Mouse (Mus musculus): ENCODE measurements around the gene Wdr26. TPM values are rescaled to one million over a fixed set of nuclear protein-coding genes. Genes with fewer than 3 reads are reported as not detected.

Wdr26 gene
- polyA plus RNA-seq, 1 experiment from 2014 or later: 137 TPM

DNA sequence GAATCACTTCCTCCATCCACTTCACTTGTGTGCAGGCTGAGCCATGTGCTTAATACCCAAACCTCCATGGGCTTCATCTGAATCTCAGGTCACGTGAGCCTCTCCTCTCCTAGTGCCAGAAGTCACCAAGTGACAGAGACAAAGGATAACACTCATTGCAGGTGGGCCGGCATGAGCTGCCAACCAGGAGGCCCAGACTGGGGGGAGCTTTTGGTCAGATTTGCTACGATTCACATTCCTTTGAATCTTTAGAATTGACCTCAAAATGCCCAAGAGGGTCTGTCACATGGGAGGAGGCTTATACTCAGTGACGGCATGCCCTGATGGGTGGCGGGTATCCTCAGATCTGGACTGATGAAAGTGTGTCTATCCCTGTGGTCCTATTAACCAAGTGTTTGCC is 16.8 kb upstream of the Wdr26 start:
- 92% methylated on average over 5 of the region's 5 CpGs for WGBS (ENCODE audit: missing documents)
- Histone ChIP-seq H3K4me3 (ENCODE audit: inconsistent target) (no peak overlapping the region), H3K27ac (peak overlapping the region; percentile 81), H3K36me3 (ENCODE audit: inconsistent target) (no peaks in the 10 kb centered on the region), H3K79me2 (ENCODE audit: inconsistent target) (peaks cover 6% of the 10 kb centered on the region; the same call in 1 of the 2 replicates)

DNA sequence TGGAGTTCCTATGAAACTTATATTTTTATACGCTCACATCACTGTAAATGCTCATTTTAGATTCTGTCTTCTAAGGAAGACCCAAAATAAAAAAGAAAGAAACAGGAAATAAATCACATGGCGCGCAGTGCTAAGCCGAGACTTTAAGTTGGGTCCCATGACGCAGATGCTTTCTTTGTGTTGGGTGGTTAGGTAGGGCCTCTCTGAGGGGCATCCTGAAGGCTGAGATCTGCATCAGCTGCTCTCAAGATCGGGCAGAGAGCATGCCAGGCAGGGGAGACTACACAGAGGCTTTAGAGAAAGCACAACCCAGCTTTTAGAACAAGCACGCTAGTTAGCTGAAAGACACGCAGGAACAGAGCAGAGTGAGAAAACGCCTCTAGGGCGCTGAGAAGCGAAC is 16.0 kb upstream of the Wdr26 start:
- Histone ChIP-seq H3K36me3 (ENCODE audit: inconsistent target) (no peaks in the 10 kb centered on the region), H3K27ac (peak overlapping the region; percentile 81), H3K79me2 (ENCODE audit: inconsistent target) (no peaks in the 10 kb centered on the region), H3K4me3 (ENCODE audit: inconsistent target) (no peak overlapping the region)
- 75% methylated on average over 10 of the region's 11 CpGs for WGBS (ENCODE audit: missing documents)

DNA sequence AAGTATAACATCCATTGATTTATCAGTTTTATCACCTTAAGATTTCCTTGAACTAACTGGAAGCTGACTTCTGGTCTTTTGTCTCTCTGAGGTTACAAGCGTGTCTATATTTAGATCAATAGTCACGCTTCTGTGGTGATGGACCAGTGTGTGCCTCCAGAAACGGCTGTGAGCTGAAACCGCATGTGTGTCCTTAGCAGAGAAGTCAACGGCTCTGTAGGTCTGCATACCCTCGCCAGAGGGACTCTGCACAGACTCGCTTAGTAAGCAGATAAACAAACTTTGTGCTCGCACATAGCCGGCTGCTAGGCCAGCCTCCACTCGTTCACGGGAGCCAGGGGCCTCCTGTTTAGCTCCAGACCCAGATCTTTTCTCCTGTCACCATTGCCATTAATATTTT is 15.0 kb upstream of the Wdr26 start:
- Histone ChIP-seq H3K79me2 (ENCODE audit: inconsistent target) (no peaks in the 10 kb centered on the region), H3K36me3 (ENCODE audit: inconsistent target) (no peaks in the 10 kb centered on the region), H3K27ac (peak overlapping the region; percentile 81), H3K4me3 (ENCODE audit: inconsistent target) (no peak overlapping the region)
- 8% methylated on average over 11 of the region's 11 CpGs for WGBS (ENCODE audit: missing documents)

DNA sequence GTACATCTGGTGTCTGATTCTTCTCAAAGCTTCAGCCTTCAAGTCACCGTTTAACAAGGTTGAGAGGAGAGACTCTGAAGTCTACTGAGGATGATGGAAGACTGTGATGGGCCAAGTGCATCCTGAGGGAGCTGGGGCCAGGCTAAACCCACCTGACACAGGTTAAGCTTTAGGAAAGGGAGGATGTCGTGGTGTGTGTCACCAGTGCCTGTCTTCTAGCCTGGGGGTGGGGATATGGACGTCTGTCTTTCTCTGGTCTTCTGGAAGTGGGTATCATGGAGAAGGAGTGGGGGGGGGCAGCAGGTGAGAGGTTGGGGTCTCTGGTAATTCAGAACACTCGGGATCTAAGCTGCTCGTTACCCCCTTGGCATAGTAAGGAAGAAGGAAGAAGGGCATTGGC is 13.5 kb upstream of the Wdr26 start:
- H3K27ac ChIP-seq: no peak overlapping the region
- no peaks in the 10 kb centered on the region for H3K79me2 ChIP-seq (ENCODE audit: inconsistent target)
- no peak overlapping the region for H3K4me3 ChIP-seq (ENCODE audit: inconsistent target)
- H3K36me3 ChIP-seq (ENCODE audit: inconsistent target): no peaks in the 10 kb centered on the region
- WGBS (ENCODE audit: missing documents): 92% methylated on average over 5 of the region's 5 CpGs

DNA sequence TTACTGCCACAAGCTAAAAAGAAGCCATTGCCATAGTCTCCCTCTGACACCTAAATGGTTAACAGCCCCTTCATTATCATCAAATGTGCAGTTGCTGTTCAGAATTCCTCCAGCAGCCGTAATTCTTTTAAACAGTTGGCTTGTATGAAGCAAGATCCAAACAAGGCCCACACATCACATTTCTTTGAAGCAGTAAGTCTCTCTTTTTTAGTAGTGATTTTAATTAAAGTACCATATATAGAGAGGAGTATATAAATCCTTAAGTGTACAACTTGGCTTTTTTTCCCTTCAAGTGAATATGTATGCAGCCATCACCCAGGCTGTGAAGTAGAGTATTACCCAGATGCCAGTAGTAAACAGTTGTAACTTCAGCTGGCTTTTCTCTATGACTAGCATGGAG is 10.2 kb upstream of the Wdr26 start:
- no peak overlapping the region for H3K27ac ChIP-seq
- no peak overlapping the region for H3K4me3 ChIP-seq (ENCODE audit: inconsistent target)
- H3K79me2 ChIP-seq (ENCODE audit: inconsistent target): no peaks in the 10 kb centered on the region
- WGBS (ENCODE audit: missing documents): 100% methylated on average over 1 of the region's 1 CpGs
- H3K36me3 ChIP-seq (ENCODE audit: inconsistent target): no peaks in the 10 kb centered on the region

DNA sequence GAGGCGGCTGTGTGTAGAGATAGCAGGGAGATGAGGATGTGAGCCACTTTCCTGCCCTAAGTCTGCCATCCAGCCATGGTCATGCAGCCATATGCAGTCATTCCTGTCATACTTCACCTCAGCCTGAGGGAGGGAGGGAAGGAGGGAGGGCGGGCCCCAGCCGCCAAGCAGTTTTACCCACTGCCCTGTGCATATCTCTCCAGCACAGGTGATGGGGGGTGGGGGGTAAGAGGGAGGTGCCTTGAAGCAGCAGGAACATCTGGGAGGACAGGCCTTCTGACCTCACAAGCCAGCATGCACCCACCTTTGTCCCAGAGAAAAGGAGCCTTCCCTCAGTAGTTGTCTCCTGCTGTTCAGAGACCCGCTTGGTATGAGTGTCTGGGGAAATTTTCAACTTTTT is 4.5 kb upstream of the Wdr26 start:
- Histone ChIP-seq H3K79me2 (ENCODE audit: inconsistent target) (peaks cover 41% of the 10 kb centered on the region), H3K36me3 (ENCODE audit: inconsistent target) (no peaks in the 10 kb centered on the region), H3K4me3 (ENCODE audit: inconsistent target) (no peak overlapping the region), H3K27ac (no peak overlapping the region)
- 94% methylated on average over 4 of the region's 4 CpGs for WGBS (ENCODE audit: missing documents)

DNA sequence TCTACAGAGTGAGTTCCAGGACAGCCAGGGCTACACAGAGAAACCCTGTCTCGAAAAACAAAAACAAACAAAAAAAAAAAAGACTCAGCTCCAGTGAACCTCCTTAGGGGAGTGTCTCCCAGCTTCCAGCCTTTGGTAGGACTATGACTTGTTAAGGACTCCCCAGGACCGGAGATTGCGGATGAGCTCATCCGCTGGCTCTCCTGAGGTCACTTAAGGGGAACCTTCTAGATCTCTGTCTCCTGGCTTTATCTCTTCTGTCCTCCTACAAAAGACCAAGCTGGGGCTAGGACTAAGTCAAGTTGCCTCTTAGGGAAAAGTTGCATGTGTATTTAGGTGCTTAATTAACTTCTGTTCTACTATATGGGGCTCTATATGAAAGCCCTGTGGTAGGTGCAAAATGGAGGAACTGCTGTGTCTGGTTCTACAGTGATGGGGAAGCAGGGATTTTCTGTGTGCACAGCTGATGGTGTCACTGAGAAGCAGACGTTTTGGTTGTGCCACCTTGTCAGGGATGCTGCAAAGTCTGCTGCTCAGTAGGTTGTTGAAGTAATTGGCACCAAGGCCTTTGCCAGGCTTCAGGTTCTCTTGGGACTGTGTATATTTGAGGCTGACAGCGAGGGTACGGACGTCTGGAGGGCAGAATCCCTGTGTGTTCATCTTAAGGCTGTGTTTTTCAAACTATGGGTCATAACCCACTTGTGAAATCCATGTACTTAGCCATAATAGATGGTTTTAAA is 2.7 kb upstream of the Wdr26 start:
- WGBS (ENCODE audit: missing documents): 86% methylated on average over 8 of the region's 8 CpGs
- H3K27ac ChIP-seq: no peak overlapping the region
- H3K79me2 ChIP-seq (ENCODE audit: inconsistent target): peaks cover 57% of the 10 kb centered on the region
- no peak overlapping the region for H3K4me3 ChIP-seq (ENCODE audit: inconsistent target)
- H3K36me3 ChIP-seq (ENCODE audit: inconsistent target): no peaks in the 10 kb centered on the region

DNA sequence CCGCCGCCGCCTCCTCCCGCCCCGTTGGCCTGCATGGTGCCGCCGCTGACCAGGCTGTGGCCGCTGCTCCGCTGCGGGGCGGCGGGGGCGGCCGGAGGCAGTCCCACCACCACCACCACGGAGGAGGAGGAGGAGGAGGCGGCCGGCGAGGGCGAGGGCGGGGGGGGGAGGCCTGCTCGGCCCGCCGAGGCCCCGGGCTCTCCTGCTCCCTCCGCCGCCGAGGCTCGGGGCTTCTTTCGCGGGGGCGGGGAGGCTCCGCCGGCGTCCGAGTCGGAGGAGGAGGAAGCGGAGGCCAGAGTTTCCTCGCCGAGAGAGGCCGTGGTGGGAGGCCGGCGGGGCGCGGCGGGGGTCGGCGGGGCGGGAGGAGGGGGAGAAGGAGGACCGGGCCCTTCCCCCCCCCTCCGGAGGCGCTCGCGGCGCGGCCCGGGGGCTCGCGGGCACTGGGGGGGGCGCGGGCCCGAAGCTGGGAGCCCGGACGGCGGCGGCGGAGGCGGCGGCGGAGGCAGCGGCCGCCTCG is 340 bp downstream of the Wdr26 start:
- H3K36me3 ChIP-seq (ENCODE audit: inconsistent target): peaks cover 14% of the 10 kb centered on the region
- H3K27ac ChIP-seq: no peak overlapping the region
- H3K79me2 ChIP-seq (ENCODE audit: inconsistent target): peaks cover 84% of the 10 kb centered on the region
- no peak overlapping the region for H3K4me3 ChIP-seq (ENCODE audit: inconsistent target)
- WGBS (ENCODE audit: missing documents): 0% methylated on average over 15 of the region's 72 CpGs

DNA sequence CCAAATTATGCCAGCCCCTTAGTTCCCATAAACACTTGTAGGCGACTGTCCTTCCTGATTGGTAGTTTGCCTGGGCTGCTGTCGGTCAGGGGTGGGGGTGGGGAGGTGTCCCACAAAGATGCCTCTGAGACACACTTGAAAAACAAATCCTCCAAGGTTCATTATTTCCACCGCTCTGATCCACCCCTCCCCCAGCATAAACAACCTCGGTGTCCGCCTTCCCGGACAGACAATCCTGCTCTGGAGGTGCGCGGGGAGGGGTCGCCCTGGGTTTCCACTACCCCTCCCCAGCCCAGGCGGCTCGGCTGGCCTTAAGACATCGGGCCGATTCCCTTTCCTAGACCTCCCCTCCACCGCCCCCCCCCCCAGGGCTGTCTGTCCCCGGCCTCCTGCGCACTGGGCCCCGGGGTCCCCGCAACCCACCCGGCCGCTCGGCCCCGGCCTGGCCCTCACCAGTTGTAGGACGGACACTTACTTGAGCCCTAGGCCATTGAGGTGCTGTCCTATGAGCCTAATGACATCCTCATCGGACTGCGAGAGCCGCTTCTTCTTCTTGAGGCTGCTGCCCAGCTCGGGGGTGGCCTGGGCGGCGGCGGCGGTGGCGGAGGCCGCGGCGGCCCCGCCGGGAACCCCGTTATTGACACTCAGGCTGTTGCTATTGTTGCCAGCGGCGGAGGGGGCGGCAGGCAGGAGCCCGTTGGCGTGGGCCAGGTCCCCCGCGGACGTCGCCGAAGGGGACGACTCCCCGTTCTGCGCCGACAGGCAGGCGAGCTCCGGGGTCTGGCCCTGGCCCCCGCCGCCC is 999 bp downstream of the Wdr26 start:
- Histone ChIP-seq H3K4me3 (ENCODE audit: inconsistent target) (peak overlapping the region; percentile 58), H3K27ac (peak overlapping the region; percentile 85), H3K36me3 (ENCODE audit: inconsistent target) (peaks cover 20% of the 10 kb centered on the region), H3K79me2 (ENCODE audit: inconsistent target) (peaks cover 84% of the 10 kb centered on the region)
- WGBS (ENCODE audit: missing documents): under 1% methylated on average over 50 of the region's 56 CpGs

DNA sequence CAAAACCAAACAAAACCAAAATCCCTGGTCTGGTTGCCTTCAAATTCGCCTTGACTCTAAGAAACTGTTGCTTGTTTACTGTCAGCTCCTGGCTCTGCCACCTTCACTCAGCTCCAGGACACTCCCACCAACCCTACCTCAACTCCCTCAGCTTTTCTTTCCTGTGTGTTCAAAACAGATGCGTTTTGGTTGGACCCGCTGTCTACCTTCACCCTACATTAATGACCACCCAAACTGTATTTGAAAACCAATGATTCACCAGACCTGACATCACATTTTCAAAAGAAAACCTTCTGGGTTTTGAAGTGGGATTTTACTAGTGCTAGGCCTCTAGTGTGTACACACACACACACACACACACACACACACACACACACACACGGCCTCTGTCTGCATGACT is 1.7 kb downstream of the Wdr26 start:
- peak overlapping the region; percentile 85 for H3K27ac ChIP-seq
- H3K4me3 ChIP-seq (ENCODE audit: inconsistent target): peak overlapping the region; percentile 58
- H3K36me3 ChIP-seq (ENCODE audit: inconsistent target): peaks cover 26% of the 10 kb centered on the region
- WGBS (ENCODE audit: missing documents): 6% methylated on average over 4 of the region's 4 CpGs
- H3K79me2 ChIP-seq (ENCODE audit: inconsistent target): peaks cover 87% of the 10 kb centered on the region

DNA sequence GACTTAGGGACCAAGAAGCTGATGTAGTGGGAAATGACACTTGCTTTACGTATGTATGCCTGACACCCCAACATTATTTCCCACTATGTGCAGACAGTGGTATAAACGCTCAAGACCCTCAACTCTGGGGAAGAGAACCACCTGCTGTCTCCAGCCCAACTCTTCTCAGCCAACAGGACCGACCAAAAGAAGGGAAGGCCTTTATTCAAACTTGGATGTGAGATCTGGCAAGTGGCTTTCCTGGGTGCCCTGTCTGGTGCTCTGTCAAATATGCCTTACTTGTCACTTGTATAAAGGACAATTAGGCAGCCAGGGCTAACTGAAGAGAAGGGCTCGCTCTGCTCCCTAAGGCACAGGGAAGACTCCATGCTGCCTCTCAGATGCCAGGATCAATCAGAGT is 12.4 kb downstream of the Wdr26 start:
- H3K79me2 ChIP-seq (ENCODE audit: inconsistent target): peaks cover 98% of the 10 kb centered on the region
- H3K36me3 ChIP-seq (ENCODE audit: inconsistent target): peaks cover 89% of the 10 kb centered on the region
- no peak overlapping the region for H3K4me3 ChIP-seq (ENCODE audit: inconsistent target)
- H3K27ac ChIP-seq: no peak overlapping the region
- WGBS (ENCODE audit: missing documents): 100% methylated on average over 2 of the region's 4 CpGs

DNA sequence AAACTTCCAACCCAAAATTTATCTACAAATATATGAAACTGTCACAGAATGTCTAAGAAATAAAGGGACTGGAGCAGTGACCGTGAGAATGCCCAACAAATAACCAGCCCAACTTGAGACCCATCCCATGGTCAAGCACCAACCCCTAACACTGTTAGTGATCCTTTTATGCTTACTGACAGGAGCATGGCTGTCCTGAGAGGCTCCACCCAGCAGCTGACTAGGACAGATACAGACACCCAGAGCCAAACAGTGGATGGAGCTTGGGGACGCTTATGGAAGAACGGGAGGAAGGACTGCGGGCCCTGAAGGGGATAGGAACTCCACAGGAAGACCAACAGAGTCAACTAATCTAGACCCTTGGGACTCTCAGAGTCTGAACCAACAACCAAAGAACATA is 22.9 kb downstream of the Wdr26 start:
- 90% methylated on average over 4 of the region's 4 CpGs for WGBS (ENCODE audit: missing documents)
- Histone ChIP-seq H3K79me2 (ENCODE audit: inconsistent target) (peaks cover 100% of the 10 kb centered on the region), H3K27ac (no peak overlapping the region), H3K36me3 (ENCODE audit: inconsistent target) (peaks cover 82% of the 10 kb centered on the region), H3K4me3 (ENCODE audit: inconsistent target) (no peak overlapping the region)

DNA sequence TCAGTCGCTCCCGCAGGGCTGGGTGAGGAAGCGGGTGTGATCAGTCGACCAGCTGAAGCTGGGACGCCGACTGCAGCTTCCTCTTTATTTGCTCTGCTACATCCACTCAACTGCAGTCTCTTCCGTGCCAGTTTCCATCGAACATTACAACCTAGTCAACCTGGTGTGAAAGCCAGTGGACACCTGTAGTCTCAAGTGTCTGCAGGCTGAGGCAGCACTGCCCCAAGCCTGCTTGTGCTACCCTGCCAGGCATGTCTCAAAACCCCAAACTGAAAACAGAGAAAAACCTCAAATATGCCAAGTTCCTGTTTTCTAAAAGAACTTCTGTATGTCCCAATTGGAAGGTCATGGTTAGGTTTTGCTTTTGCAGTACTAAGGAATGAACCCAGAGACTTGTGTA is 41.6 kb downstream of the Wdr26 start:
- Histone ChIP-seq H3K79me2 (ENCODE audit: inconsistent target) (no peaks in the 10 kb centered on the region), H3K27ac (peak overlapping the region; percentile 74), H3K4me3 (ENCODE audit: inconsistent target) (peak overlapping the region; percentile 28), H3K36me3 (ENCODE audit: inconsistent target) (peaks cover 8% of the 10 kb centered on the region; the same call in 1 of the 2 replicates)
- WGBS (ENCODE audit: missing documents): 9% methylated on average over 8 of the region's 8 CpGs

DNA sequence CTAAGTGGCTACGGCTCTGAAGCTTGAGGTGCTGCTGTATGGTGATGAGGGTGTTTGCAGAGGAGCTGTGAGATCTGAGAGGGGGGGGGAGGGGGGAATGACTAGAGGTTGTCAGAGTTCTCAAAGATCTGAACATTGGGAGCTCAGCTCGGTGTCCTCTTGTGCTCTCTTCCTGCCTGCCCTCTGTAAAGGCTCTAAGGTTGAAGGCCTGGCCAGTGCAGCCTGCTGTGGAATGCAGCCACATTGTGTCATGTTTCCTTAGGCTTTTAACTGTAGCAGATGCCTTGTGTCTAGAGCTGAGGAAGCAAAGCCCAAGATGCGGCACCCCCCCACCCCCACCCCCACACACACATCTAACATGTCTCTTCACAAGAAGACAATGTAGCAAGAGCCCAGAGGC is 43.4 kb downstream of the Wdr26 start:
- 81% methylated on average over 3 of the region's 3 CpGs for WGBS (ENCODE audit: missing documents)
- H3K27ac ChIP-seq: no peak overlapping the region
- H3K36me3 ChIP-seq (ENCODE audit: inconsistent target): peaks cover 5% of the 10 kb centered on the region; the same call in 1 of the 2 replicates
- H3K4me3 ChIP-seq (ENCODE audit: inconsistent target): no peak overlapping the region
- no peaks in the 10 kb centered on the region for H3K79me2 ChIP-seq (ENCODE audit: inconsistent target)

DNA sequence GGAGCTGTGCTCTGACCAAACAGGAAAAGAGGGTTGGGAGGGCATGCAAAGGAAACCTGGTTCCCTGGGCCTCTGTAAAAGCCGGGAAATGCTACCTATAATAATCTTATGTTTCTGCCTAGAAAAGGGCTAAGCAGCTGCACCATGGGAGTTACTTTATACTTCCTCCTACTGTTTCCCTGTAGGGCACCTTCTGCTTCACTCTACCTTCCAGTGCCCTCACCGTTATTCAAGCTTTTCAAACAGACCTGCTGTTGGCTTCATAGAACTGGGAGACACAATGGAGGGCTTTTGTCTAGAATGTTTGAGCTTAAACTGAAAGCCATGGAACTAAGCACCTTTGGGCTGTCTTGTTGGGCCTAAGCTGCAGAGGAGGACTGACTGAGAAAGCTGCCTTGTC is 44.0 kb downstream of the Wdr26 start:
- Histone ChIP-seq H3K27ac (no peak overlapping the region), H3K4me3 (ENCODE audit: inconsistent target) (no peak overlapping the region), H3K79me2 (ENCODE audit: inconsistent target) (no peaks in the 10 kb centered on the region), H3K36me3 (ENCODE audit: inconsistent target) (peaks cover 11% of the 10 kb centered on the region; the same call in 1 of the 2 replicates)
- WGBS (ENCODE audit: missing documents): 79% methylated on average over 2 of the region's 2 CpGs
